Mouse (Mus musculus) layer of hippocampus, adult 9-11 months (tissue): Measurements from ENCODE around the gene Pabpc1l.

ENCODE experiments used
- DNase-seq: peaks from one replicate; pipeline ENCODE4 v3.0.0; 2022

The Pabpc1l gene

DNA sequence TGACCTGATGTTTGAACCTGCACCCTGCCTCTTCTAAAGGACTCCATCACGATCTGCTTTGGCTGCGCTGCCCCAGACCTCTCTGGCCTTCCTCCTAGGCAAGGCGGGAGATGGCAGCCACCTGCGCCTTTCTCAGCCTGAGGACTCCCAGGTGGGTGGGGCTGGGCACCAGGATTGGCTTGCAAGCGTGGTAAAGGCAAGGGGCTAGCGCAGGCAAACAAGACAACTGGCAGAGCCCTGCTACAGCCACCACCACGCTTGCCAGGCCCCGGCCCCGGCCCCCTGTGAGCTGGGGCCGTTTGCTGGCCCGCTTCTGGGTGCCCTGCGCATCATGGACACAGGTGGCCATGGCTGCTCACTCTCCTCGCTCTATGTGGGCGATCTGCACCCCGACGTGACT lies at the start of gene Pabpc1l:
Gene Pabpc1l, plus strand, starts transcription at position 301 of the 400 bp plus-strand sequence.
- no peak for DNase-seq

DNA sequence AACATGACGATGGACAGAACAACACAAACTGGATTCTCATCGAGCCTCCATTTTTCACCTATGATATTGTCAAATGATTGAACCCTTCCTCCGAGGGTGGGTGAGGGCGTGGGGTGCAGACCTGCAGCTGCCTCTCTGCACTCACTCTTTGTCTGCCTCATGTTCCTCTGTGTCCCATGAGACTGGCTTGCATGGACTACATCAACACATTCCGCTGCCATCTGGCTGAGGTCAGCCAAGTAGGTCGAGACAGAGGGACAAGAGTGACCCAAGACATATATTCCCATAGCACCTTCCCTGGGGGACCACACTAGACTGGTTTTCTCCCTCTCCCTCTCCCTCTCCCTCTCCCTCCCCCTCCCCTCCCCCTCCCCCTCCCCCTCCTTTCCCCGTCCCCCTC lies 48.8 kb upstream of the Pabpc1l start:
- DNase-seq, result no peak

DNA sequence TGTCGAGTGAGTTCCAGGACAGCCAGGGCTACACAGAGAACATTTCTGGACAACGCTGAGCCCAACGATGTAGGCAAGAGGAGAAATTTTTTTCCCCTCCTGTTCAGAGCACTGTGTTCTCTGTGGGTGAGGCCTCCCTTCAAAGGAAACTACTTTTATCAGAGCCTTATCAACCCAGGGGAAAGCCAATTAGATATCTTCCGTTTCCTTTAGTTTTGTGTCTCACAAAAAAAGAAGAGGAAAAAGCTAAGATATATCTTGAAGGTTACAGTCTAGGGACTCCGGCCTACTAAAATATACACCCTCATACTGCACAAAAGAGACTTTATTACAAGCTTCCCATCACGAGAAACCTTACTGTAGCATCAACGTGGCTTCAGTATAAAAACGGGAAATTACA lies 38.0 kb upstream of the Pabpc1l start:
- DNase-seq, result no peak

DNA sequence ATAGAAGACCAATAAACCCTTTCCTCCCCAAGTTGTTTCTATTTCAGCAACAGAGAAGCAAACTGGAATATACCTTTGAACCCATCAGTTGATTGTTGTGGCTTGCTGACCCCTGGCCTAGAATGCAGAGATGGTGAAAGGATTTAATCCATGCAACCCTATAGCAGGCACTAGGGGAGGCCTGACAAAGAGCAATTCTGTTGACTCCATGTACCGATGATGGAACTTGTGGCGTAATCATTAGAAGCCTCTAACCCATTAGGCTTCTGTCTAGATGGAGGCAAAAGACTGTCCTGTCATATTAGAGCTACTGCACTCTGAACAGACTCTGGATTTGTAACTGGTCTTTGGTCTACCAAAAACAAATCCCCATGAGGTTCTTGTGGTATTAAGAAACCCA lies 32.4 kb upstream of the Pabpc1l start:
- no peak for DNase-seq

DNA sequence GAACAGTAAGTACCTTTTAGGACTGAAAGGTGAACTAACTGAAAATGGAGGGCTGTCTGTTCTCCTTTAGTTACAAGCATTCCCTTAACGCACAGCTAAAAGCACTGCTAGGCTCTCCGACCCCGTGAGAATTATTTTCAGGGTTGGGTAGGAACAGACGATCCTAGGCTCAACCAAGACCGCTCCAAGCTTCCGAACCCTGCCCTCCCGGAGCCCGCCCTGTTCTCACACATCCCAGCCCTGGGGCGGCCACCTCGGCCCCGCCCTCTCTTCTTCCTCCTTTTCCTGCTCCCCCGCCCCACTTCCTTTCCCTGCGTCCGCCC lies 30.6 kb upstream of the Pabpc1l start, which contains the start of gene Ywhab:
Gene Ywhab, plus strand, starts transcription at position 307 of the 323 bp plus-strand sequence.
- DNase-seq, result no peak

DNA sequence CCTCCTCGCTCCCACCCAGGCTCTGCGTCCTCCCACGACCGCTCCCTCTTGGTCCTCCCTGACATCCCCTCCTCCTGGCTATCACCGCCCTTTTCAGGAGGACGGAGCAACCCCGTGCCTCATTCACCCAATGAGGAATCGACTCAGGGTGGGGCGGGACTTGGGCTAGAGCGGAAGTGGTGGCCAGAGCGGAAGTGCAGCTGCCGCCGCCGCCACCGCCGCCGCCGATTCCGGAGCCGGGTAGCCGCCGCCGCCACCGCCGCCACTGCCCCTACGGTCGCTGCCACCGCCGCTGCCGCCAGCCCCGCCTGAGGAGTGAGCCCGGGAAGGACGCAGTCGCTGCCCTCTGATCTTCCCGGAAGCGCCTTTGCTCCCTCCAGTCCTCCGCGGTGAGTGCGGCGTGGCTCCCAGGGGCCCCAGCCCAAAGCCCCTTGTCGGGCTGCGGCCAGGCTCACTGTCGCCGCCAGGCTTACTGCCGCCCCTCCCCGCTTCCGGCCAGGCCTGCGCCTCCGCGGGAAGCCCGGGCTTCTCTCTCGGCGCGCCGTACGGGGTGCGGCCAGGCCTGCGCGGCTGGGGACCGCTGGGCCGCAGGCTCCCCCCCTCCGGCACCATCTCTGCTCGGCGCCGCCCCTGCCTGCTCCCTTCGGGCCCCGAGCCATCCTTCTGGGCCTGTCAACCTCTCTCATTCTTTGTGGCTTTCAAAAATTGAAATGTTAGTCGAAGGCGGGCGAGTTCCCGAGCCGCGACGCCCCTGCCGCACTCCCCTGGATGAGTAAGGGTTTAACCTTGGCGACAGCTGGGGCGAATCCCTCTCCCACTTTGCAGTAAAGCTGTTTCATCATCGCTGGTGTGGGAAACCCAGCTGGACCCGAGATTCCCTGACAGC lies 30.0 kb upstream of the Pabpc1l start:
- peak; percentile 98 for DNase-seq

DNA sequence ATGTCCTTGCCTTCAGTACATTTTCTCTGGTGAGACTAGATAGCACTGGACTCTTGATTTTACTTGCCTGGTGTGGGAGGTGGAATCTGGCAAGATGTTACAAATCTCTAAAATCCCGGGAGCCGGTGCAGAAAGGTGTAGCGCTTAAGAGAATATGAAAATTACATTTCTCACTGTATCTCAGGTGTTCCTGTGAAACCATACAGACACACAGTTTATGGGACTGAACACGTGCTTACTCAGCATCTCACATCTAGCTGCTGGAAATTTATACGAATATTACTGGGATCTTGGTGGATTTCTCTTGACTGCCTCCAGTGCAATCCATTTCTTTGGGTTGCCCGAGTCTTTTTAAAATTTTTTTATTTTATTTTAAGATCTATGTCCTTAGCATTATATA lies 29.0 kb upstream of the Pabpc1l start:
- DNase-seq, result no peak

DNA sequence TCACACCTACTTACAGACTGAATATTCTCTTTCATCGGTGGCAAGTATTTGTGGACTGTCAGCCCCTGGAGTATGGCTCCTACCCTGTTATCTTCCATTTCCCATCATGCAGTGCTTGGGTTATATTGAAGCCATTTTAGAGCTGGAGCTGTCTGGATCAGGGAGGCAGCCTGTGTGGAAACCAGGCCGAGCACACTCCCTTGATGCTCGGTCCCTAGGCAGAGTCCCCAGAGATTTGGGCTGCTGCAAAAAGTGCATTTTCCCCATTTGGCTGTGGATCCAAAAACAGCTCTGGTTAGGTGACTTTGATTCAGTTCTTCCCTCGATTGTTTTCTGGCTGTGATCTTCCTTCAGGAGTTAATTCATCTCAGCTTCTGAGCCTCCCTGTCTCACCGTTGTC lies 28.4 kb upstream of the Pabpc1l start:
- DNase-seq, result no peak

DNA sequence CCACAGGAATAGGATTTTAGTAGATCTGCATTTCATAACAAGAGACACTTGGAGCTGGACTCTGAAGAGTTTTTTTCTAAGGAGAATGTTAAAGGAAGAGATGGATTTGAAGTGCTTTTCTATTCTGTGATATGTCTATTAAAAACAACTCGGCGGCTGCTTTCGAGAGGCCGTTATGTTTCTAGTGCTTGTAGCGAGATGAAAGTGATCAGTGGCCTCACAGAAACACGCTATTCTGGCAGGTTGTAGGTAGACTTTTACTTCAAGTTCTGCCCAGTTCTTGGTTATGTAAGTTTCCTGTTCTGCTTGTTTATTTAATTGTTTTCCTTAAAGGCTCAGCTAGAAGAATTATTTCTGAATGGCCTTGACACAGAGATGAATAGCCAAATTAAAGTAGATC lies 26.3 kb upstream of the Pabpc1l start:
- no peak for DNase-seq

DNA sequence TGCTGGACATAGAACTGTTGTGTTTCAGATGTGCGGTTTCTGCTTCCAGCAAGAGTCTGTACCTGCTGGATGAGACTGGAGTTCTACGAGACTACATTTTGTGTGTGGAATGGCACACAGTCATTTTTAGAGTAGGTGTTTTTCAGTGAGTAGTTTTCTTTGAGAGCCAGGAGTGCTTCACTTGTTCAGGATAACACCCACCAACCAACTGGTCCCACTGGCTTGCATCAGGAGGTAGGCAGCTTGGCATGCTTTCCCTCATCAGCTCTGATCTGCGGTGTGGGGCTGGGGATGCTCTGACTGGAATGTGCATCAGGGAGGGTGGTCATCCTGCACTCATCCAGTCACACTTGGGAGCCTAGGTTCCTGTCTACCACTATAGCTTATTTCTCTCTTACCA lies 22.6 kb upstream of the Pabpc1l start:
- DNase-seq, result peak; percentile 83

DNA sequence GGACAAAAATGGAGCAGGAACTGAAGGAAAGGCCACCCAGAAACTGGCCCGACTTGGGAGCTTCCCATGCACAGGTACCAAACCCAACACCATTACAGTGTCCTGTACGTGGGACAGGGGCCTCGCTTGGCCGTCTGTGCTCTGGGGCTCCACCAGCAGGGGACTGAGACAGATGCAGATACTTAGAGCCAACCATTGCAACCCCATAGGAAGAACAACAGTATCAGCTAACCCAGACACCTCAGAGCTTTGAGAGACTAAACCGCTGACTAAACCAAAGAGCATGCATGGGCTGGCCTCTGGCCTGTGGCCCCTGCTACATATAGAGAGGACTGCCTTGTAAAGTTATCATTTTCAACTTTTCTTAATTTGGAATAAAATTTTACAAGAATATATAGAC lies 20.7 kb upstream of the Pabpc1l start:
- no peak for DNase-seq

DNA sequence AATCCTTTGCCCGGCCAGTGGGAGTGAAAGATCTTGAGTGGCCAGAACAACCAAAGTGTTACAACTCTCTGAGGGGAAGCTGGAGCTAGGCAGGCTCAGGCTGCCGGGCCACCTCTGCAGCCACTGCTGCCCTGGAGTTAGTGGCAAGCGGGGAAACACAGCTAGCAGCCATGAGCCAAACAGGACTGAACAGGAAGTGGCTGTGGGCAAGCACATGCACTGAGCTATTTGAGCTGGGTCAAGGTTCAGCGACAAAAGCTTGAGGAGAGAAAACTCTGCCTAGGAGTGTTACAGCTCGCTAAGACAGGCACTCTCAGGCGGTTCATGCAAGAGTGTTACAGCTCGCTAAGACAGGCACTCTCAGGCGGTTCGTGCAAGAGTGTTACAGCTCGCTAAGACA lies 18.3 kb upstream of the Pabpc1l start:
- no peak for DNase-seq

DNA sequence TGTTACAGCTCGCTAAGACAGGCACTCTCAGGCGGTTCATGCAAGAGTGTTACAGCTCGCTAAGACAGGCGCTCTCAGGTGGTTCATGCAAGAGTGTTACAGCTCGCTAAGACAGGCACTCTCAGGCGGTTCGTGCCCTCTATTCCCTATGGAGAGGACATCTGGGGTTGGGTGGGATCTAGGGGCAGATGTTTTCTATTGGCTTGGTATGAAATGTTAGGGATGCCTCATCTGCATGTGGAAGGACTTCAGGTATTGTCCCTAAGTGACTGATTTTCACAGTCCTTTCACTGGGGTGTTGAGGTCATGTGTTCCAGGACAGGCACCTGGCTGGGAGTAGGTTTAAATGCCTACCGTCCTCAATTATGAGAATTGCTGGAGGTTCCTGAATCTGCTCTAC lies 17.7 kb upstream of the Pabpc1l start:
- DNase-seq, result no peak

DNA sequence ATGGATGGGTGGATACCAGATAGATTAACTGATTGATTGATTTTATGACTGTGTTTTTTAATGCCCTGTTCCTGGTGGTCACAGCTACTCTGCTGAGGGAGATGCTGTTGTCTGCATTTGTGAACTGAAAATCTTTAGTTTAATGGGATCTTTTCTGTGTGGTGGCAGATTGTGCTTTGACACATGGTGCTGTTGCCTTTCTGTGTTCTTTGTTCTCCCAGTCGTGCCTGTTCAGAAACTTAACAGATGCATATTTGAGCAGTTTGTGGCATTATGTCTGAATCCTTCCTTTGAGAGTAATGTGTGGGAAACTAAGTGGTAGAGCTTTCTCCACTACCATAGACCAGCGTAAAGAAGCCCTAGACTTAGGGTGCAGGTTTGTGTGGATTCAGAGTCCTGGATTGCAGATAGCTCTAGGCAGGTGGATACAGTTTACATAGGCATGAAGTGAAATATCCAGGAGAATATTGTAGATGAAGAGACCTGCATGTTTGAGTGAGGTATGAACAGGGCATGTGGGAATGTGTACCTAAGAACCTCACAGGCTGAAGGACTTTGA lies 17.2 kb upstream of the Pabpc1l start:
- DNase-seq, result peak; percentile 56

DNA sequence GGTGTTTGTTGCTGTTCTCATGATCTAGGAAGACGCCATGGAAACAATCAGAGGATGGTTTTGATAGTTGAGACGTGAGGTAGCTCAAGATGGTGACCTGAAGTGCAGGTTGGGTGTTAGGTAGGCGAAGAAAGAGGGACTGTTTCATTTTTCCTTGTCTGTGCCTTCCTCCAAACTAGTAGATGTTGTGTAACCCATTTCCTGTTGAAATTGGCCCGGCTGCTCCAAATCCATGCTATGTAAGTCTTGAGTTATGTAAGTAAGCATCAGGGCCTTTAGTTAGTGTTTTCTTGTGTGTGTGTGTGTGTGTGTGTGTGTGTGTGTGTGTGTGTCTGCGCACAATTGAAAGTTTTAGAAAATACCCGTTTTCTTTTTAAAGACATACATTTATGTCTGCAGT lies 16.0 kb upstream of the Pabpc1l start:
- no peak for DNase-seq

DNA sequence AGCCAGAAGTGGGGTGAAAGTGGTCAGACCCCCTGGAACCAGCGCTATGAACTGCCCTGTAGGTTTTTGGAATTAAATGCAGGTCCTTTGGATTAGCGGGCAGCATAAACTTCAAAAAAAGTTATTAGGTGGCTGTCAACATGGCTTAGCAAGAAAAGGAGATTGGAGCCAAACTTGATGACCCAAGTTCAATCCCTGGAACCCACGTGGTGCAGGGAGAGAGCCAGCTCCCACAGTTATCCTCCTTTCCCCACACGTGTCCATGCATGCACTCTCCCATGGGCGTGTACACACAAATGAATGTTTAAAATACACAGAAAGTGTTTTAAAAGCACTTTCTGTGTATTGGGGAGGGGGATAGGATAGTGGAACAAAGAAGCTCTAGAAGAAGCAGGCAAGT lies 14.8 kb upstream of the Pabpc1l start:
- no peak for DNase-seq

DNA sequence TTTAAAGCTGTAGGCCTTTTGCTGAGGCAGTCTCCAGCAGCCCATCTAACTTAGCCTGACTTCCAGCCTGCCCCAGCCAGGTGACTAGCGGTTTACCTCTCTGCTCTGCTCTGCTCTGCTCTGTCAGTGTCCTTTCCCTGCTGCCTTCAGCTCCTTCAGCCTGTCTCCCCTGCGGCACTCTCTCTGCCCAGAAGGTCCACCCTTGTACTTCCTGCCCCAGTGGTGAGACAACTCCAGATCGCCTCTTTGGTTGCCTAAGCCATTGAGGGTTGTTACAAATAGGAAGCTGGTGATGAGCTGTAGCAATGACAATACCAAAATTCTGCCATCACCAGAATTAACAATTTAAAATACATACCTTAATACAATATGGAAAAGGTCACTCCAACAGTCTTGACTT lies 14.3 kb upstream of the Pabpc1l start:
- no peak for DNase-seq

DNA sequence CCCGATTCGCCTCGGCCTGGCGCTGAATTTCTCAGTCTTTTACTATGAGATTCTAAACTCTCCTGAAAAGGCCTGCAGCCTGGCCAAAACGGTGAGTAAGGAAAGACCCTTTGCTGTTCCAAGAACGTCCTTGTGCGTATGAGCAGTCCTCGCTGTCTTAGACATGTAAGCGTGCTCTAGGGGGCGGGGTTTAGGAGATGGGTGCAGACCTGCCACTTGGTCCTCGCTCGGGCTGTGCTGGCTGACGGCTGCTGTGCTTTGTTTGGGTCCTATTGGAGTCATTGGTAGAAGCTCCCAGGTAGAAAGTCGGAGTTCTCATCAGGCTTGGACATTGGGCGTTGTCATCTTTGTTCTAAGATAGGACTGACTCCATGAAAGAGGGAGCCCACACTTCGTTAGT lies 9.9 kb upstream of the Pabpc1l start:
- no peak for DNase-seq

DNA sequence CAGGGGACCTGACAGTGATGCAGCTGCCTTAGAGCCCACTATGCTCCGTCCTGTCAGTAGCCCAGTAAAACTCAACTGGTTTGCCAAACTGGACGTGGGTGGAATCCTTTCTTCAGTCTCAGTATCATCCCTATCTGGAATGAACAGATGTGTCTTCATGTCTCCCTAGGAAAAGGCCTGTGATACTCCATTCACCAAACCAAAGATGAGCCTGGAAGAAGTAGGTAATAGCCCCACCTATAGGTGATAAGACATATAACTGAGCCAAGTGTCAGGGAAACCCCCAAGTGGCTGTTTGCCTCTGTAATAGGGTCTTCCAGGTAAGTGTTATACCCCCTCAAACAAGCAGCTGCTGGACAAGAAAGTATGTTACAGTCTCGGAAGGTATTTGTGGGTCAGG lies 6.3 kb upstream of the Pabpc1l start:
- no peak for DNase-seq

DNA sequence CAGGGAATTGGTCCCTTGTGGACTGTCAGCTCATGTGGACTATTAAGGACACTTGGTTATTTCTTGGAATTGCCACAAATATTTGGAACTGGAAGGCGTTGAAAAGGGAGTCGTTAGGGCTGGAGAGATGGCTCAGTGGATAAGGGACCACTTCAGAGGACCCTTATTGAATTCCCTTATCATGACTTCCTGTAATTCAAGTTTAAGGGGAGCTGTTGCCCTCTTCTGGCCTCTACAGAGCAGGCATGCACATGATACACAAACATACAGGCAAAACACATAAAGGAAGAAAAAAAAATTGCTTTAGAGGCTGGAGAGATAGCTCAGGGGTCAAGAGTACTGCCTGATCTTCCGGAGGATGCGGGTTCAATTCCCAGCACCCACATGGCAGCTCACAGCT lies 5.3 kb upstream of the Pabpc1l start:
- DNase-seq, result no peak

DNA sequence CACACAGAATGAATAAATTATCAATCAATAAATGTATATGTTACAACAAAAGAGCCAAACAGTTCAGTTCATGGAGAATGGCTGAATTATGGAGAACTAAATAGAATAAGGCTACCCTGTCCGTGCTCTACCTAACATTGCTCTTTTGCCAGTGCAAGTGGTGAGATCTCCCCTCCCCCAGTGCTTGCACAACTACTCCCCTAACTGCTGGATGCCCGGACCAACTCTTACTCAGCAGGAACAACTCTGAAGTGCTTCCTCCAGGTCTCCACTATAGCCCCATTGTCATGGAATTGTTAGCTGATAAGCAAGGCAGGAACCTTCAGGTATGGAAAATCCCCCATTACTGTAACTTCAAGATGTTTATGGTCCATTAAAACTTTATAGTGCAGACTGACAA lies 3.1 kb upstream of the Pabpc1l start:
- DNase-seq, result no peak

DNA sequence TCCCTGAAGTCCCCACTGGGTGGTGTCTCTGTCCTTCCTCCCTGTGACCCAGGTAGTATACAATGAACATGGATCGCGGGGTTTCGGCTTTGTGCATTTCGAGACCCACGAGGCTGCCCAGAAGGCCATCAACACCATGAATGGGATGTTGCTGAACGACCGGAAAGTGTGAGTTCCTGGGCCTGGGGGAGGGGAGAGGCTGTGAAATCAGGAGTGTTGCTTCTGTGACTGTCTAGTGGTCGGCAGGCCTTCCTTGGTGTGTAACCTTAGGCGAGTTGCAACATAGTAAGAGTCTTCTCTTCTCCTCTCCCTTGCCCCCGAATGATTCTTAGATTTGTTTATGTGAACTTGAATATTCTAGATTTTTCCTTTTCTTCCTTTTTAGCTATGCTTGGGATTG lies 5.9 kb downstream of the Pabpc1l start:
- no peak for DNase-seq

DNA sequence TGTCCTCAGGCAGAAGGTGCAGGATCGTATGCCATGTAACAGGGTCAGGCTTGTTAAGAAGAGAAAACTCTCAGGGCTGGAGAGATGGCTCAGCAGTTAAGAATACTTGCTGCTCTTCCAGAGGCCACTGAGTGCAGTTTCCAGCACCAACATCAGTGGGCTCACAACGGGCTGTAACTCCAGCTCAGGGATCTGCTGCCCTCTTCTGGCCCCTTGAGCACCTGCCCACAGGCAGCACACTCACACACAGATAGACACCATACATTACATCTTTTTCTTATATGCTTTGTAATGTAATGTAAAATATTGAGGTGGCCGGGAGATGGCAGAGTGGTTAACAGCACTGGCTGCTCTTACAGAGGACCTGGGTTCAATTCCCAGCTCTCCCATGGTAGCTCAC lies 7.7 kb downstream of the Pabpc1l start:
- DNase-seq, result no peak

DNA sequence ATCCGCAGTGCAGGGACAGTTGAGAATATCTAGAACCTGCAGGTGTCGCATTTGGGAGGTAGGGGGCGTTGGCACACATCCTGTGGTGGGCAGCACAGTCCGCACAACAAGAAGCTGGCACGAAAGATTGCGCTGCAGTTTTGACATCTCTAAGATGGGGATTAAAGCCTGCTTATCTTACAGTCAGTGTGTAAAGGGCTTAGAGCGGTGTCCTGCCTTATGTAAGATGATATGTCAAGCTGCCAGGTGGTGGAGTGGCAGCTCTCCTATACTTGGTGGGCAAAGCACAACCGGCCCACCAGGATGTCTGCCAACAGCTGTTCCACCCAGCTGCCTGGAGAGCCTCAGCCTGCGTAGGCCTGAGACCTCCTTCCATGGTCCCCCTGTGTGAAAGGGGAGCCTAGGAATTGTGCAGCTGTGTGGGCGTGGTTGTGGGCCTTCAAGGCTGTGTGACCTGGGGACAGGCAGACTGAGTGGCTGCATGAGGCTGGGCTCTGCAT lies 11.3 kb downstream of the Pabpc1l start:
- DNase-seq, result no peak
